Mouse (Mus musculus): ENCODE measurements around the gene Trim23.
"Not testable (repeated sequence)": the region's sequence is repeated elsewhere in the genome, so short reads cannot be mapped to it uniquely, and the experiment has no call there.

The Trim23 gene

DNA sequence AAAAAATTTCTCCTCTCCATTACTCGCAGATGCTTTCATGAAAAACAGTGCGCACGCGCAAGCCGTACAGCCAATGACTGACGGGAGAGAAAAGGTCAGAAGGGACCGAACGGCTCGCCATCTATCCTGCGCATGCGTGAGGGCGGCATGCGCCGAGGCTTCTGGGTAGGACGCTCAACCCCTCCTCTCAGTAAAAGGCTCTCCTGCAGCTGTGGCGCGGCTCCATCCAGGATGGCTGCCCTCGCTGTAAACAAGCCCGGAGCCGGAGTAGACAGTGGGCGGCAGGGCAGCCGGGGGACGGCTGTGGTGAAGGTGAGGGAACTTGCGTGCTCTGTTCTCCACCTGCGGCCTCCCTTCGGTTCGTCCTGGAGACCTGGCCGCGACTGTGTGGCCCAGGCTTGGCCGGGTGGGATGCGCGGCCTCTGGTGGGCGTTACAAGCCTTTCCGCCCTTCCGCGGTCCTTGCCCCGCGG lies at the start of gene Trim23:
TSS of gene Trim23 (plus strand) at position 148 of the 472 bp plus-strand sequence.
- DNase-seq: peak; percentile 98

DNA sequence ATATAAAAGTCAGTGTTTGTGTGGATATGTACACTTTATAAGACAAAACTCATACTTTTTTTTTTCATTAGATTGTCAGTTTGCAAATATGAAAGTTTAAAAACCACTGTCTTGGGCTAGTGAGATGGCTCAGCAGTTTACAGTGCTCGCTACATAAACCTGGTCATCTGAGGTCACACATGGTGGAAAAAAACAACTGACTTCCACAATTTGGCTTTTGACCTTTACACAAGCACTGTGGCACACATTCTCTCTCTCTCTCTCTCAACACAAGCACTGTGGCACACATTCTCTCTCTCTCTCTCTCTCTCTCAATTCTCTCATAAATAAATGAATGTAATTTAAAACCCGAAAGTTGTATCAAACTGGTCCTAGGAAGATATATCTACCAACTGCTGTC lies 46.0 kb upstream of the Trim23 start:
- DNase-seq: no peak

DNA sequence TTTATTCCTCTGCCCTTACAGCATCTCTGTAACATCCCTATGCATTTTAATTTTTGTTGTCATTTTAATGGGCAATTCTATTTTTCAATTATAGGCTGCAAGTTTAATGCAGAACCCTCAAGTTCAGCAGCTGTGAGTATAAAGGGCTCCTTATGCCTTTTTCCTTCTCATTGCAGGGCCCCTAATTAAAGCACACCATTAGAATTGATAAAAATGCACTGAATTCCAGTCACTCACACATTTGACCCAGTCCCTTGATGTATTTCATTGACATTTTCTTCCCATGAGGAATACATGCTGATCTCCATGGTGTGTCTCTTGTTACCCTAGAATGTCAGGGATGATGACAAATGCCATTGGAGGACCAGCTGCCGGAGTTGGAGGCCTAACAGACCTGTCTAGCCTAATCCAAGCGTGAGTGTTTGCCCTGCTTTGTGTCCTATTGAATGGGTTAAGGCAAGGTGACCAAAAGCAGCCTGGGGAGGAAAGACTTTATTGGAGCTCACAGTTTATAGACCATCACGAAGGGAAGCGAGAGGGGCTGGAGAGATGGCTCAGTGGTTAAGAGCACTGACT lies 44.0 kb upstream of the Trim23 start:
- no peak for DNase-seq

GRCm38 (mm10) chr13:104139369-104140209 lies 39.0 kb upstream of the Trim23 start:
- peak; percentile 77 to 83 for DNase-seq

DNA sequence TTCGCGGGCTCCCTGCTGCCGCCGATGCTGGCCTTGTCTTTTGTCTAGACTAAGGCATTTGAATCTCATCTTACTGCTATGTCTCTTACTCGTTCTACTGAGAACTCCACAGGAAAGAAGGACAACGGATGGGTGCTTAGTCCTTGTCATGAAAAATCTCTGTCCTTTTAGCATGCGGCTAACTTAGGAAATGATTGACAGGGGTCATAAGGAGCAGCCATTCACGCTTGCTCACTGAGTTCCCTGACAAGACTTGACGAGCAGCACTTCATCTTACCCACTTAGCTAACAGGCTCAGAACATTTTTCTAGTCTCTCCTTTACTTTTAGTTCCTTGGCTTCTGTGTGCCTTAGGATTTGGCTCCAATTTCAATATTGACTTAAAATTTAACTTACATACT lies 33.7 kb upstream of the Trim23 start:
- no peak for DNase-seq

DNA sequence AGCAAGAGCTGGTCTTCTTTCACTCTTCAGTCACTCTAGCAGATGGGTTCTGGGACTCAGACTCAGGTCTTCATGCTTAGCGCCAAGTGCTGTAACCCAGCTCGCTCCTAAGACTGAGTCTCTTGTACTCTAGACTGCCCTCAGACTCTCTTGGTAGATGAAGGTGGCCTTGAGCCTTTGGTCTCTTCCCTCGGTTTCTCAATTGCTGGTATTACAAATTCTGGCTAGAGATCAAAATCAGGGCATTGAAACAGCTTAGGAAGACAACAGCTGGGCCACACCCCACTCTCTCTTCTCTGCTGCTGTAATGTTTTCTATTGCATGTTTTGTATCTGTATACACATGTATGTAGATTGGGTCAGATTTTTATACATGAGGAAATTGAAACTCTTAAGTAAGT lies 33.0 kb upstream of the Trim23 start:
- DNase-seq: no peak

GRCm38 (mm10) chr13:104154180-104154579 lies 24.4 kb upstream of the Trim23 start:
- no peak for DNase-seq

- no peak for DNase-seq
These were observed 23.5 kb upstream of the Trim23 start for GRCm38 (mm10) chr13:104155106-104155505.

DNA sequence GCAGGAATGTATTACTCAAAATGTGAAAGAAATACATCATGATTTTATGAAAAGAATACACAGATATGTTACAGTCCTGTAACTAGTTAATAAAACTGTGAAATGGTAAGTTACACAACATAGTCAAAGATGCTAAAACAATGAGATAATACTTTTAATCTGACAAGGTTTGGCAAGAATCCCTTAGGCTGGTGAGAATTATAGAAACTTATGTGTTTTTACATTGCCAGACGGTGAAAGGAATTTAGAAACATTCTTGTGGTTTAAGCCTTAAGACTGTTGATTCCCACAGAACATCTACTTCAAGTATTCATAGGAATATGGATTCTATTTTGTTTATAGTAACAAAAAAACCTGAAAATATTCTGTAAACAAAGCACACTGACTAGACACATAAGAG lies 22.9 kb upstream of the Trim23 start:
- DNase-seq: no peak

DNA sequence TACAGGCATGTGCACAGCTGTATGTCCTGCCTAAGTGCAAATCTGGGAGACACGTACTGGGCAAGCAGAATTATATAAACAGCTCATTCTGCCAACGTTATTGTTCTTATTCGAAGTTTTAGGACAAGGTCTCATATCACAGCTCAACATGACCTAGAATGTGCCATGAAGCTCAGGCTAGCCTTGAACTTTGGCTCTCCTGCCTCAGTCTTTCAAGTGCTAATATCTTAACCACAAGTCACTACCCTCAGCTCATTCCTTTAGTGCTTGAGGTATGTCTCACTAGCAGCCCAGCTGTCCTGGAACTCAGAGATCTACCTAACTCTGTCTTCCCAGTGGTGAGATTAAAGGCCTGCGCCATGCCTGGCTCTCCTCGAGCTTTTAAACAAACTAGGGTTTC lies 6.9 kb upstream of the Trim23 start:
- DNase-seq: no peak

GRCm38 (mm10) chr13:104172498-104172897 lies 6.1 kb upstream of the Trim23 start:
- DNase-seq: no peak

DNA sequence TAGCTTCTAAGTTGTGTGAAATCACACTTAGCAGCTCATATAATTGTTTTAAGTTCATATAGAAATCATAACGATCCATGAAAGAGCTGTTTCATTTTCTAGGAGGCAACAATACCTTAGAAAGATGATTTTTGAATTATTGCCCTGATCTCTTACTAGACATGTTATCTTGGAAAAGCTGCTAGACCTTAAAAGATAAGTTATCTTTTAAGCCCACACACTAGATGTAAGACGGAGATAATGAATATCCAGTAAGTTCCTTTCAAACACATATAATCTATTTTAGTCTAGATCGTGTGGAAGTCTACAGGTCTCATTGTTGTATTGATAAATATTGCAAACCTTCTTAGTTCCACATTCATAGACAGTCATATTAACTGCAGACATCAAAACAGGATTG lies 1.7 kb upstream of the Trim23 start:
- no peak for DNase-seq

- peak in 1 of 2 experiments; percentile 84 for DNase-seq
These were observed 574 bp upstream of the Trim23 start, which contains the start of gene Trappc13 for GRCm38 (mm10) chr13:104177796-104178649. Trappc13 (minus strand) TSS chr13:104178469.

DNA sequence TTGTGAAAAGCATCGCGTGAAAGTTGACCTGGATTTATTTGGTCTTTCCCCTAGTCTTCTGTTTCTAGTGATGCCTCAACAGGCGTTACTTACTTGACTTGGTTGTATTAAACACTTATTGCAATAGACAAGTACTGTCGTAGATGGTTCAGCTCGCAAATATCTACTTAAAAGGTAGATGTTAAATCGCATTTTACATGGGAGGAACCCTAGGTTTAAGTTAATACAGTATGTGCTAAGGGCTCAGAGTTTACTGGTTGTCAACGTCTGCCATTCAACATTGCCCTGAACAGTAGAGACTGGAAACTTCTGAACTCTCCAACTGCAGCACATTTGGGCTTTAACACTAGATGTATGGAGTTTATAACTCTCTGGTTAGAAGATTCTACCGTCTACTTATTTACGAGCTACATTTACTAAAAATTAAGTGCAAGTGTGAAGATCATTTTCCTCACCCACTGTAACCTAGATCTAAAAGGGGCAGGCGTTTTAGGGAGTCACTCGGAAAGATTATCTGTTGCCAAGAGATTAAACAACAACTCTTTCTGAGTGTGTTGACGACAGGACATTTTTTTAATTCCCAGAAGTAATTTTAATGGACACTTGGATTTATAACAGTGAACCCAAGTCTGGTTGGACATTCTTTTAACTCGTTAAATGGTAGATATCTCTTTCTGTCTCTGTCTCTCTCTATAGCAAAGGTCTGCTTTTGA lies 735 bp downstream of the Trim23 start:
- no peak for DNase-seq

DNA sequence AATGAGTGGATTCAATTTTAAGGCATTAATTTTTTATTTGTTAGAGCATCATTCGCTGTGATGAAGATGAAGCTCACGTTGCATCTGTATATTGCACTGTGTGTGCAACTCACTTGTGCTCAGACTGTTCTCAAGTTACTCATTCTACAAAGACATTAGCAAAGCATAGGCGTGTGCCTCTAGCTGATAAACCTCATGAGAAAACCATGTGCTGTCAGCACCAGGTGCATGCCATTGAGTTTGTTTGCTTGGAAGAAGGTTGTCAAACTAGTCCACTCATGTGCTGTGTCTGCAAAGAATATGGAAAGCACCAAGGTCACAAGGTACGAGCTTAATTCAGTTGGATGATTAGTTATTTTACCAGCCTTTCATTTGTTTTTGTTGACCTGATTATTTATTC lies 8.8 kb downstream of the Trim23 start:
- DNase-seq: no peak

- DNase-seq: not testable (repeated sequence)
These were observed 17.3 kb downstream of the Trim23 start for GRCm38 (mm10) chr13:104195891-104196290.

GRCm38 (mm10) chr13:104204313-104204712 lies 25.7 kb downstream of the Trim23 start:
- no peak for DNase-seq

GRCm38 (mm10) chr13:104227478-104227877 lies 48.9 kb downstream of the Trim23 start:
- no peak for DNase-seq

DNA sequence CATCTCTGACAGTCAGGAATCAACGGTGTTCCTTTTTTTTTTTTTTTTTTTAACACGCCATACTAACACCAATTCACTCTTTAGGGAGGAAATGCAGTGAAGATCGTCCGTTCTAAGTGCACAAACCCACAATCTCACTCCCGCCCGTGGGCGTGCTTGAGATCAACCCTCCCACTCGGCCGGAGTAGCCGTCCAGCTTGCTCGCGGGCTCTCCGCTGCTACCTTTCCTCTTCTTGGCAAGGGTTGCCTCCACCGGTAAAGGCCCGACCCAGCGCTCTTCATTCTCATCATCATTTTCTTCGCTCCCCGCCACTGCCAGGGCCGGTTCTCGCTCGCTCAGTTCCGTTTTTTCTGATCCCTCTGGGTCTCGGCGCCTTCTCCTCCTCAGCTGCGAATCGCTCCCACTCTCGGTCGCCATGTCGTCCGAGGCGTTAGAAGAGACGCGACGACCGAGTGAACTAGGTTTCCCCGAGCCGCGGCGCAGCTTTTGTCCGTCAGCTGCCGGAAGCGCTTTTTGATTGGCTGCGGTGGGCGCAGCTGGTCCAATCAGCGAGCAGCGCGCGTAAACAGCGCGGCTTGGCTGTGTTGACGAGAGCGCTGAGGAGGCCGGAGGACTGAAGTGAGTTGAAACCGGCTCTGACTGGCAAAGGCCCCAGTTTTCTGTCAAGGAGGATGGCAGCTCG lies 49.9 kb downstream of the Trim23 start, which contains the start of the genes Cenpk and Ppwd1:
TSS of gene Cenpk (plus strand) at position 228 of the 683 bp plus-strand sequence.
TSS of gene Ppwd1 (minus strand) at position 460 of the 683 bp plus-strand sequence.
- peak; percentile 95 to 97 for DNase-seq

DNA sequence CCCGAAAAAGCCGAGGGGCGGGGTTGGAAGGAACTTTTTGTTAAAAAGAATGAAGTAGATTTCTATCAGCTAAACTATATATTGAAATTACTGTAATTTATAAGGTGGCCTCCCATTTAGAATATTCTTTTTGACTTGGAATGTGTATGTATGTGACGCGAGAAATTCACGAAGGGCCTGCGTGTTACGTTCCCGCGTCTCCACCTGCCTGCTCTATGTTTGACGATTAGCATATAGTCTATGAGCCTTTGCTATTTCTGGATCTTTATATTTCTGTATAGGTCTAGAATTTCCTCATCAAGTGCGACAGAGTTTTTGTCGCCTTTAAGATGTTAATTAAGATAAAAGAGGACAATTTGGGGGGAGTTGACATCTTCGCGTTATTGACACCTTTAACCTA lies 50.6 kb downstream of the Trim23 start:
- DNase-seq: no peak

Measured in cerebellum, adult 18-20 months (tissue).